Mouse (Mus musculus) liver, postnatal 0 days (tissue): ENCODE measurements around the gene Map4k2.

Experiments used
- CTCF ChIP-seq: sonication (generic); IDR thresholded peaks from 2 replicates; pipeline ENCODE4 v1.5.1; 2016; ENCODE audit warnings: antibody characterized with exemption, low read depth
- EP300 ChIP-seq: IDR thresholded peaks from 2 replicates; pipeline ENCODE4 v1.6.1; 2016; ENCODE audit warnings: antibody characterized with exemption, low read depth, mild to moderate bottlenecking

- TF ChIP-seq EP300: no peak
- no peak for TF ChIP-seq CTCF
Measured at GRCm38 (mm10) chr19:6380411-6381166, 39.7 kb downstream of the Map4k2 start.
